Mouse (Mus musculus): ENCODE data around the gene Plekha5.

GRCm38 (mm10) chr6:140507605-140508004, 83.8 kb downstream of the Plekha5 start:
- no peak for TF ChIP-seq CTCF (IDR thresholded peaks at IDR 0.05; ENCODE audit: control insufficient read depth, insufficient read depth, insufficient replicate concordance, low read depth, low read length)
- TF ChIP-seq POLR2A (IDR thresholded peaks at IDR 0.05; ENCODE audit: control insufficient read depth, low read depth, low read length) = no peak

Measured in testis, adult 2 months (tissue).